Mouse (Mus musculus): ENCODE data around the gene Eddm3b. TPM values are rescaled to one million over a fixed set of nuclear protein-coding genes. Genes with fewer than 3 reads are reported as not detected.
"Not testable (repeated sequence)": the region's sequence is repeated elsewhere in the genome, so short reads cannot be mapped to it uniquely, and the experiment has no call there.

Gene Eddm3b
- polyA plus RNA-seq, 1 experiment from 2014 or later = 0.17 TPM

GRCm38 (mm10) chr14:51150206-51150831 lies 36.1 kb downstream of the Eddm3b start:
- Histone ChIP-seq H3K27ac (replicated peaks) (no peak overlapping the region), H3K36me3 (replicated peaks) (no peaks in the 10 kb centered on the region), H3K4me1 (peaks cover 3% of the 10 kb centered on the region; the same call in 1 of the 2 replicates), H3K9me3 (no peaks in the 10 kb centered on the region), H3K4me3 (no peak overlapping the region), H3K27me3 (replicated peaks; ENCODE audit: low read depth, poor library complexity, severe bottlenecking) (no peaks in the 10 kb centered on the region)
- DNase-seq (ENCODE audit: low spot score) = no peak
- WGBS = 83% methylated on average over 3 of the region's 3 CpGs

DNA sequence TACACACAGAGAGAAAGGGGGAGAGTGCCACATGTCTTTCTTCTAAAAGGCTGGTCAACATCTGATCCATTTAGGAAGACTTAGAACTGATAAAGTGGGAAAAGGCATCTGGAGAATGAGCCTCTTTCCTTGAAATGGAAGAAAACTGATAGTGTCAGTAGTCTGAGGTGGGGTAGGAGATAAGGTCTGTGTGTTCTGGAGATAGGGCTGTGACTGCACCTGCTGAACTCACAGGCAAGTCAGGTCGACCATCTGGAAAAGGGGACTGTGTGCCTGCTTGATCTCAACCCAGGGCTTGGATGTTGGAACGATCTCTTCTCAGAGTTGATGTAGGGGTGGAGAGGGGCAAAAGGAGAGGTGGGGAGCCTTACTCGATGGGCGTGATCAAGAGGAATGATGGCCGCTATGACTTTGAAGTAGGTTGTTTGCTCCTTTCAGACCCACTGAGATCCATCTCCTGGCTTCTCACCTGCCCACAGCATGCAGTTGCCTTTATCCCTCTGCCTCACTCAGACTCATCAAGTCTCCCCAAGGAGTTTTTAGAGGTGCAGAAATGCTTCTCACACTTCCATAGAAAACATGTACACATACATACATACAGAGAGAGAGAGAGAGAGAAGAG lies 38.1 kb downstream of the Eddm3b start:
- H3K4me1 ChIP-seq = no peaks in the 10 kb centered on the region
- H3K4me3 ChIP-seq = no peak overlapping the region
- no peak for DNase-seq (ENCODE audit: low spot score)
- no peaks in the 10 kb centered on the region for H3K36me3 ChIP-seq (replicated peaks)
- H3K27me3 ChIP-seq (replicated peaks; ENCODE audit: low read depth, poor library complexity, severe bottlenecking) = no peaks in the 10 kb centered on the region
- WGBS = 82% methylated on average over 5 of the region's 5 CpGs
- no peak overlapping the region for H3K27ac ChIP-seq (replicated peaks)
- no peaks in the 10 kb centered on the region for H3K9me3 ChIP-seq

GRCm38 (mm10) chr14:51156056-51156735 lies 42.0 kb downstream of the Eddm3b start:
- Histone ChIP-seq H3K27ac (replicated peaks) (no peak overlapping the region), H3K4me3 (no peak overlapping the region), H3K27me3 (replicated peaks; ENCODE audit: low read depth, poor library complexity, severe bottlenecking) (no peaks in the 10 kb centered on the region), H3K36me3 (replicated peaks) (no peaks in the 10 kb centered on the region), H3K4me1 (no peaks in the 10 kb centered on the region), H3K9me3 (no peaks in the 10 kb centered on the region)
- no peak for DNase-seq (ENCODE audit: low spot score)
- WGBS = 90% methylated on average over 5 of the region's 5 CpGs

DNA sequence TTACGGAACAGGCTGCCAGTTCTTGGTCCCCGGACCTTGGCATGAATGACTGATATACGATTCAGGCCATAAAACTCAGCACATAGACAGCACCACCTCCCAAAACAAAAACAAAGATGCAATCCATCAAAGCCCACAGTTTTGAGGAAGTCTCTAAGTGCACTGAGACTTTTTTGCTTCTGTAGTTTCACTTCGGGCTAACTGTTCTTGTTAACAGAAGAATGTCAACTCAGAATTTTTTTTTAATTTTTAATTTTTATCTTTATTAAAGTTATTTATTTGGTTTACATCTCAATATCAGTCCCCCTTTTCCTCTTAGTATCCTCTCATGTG lies 42.5 kb downstream of the Eddm3b start:
- Histone ChIP-seq H3K4me1 (no peaks in the 10 kb centered on the region), H3K36me3 (replicated peaks) (no peaks in the 10 kb centered on the region), H3K4me3 (no peak overlapping the region), H3K9me3 (no peaks in the 10 kb centered on the region), H3K27ac (replicated peaks) (no peak overlapping the region), H3K27me3 (replicated peaks; ENCODE audit: low read depth, poor library complexity, severe bottlenecking) (no peaks in the 10 kb centered on the region)
- no peak for DNase-seq (ENCODE audit: low spot score)
- WGBS = 92% methylated on average over 4 of the region's 4 CpGs

GRCm38 (mm10) chr14:51157072-51157471 lies 42.8 kb downstream of the Eddm3b start:
- WGBS = 96% methylated on average over 1 of the region's 1 CpGs
- no peak overlapping the region for H3K4me3 ChIP-seq
- no peak for DNase-seq (ENCODE audit: low spot score)

GRCm38 (mm10) chr14:51161976-51162375 lies 47.8 kb downstream of the Eddm3b start, which contains the start of gene Rnase2b:
Gene Rnase2b, plus strand, starts transcription at chr14:51162260.
- H3K4me3 ChIP-seq; H3K27me3 ChIP-seq (replicated peaks; ENCODE audit: low read depth, poor library complexity, severe bottlenecking); H3K4me1 ChIP-seq; DNase-seq (ENCODE audit: low spot score); H3K27ac ChIP-seq (replicated peaks); H3K9me3 ChIP-seq; H3K36me3 ChIP-seq (replicated peaks): not testable (repeated sequence)
- 96% methylated on average over 3 of the region's 3 CpGs for WGBS

More at GRCm38 (mm10) chr14:51157072-51157471, 42.8 kb downstream of the Eddm3b start:
- H3K27me3 ChIP-seq (replicated peaks; ENCODE audit: low read depth, poor library complexity, severe bottlenecking) = no peaks in the 10 kb centered on the region
- H3K36me3 ChIP-seq (replicated peaks) = no peaks in the 10 kb centered on the region
- no peak overlapping the region for H3K27ac ChIP-seq (replicated peaks)
- H3K9me3 ChIP-seq = no peaks in the 10 kb centered on the region
- no peaks in the 10 kb centered on the region for H3K4me1 ChIP-seq

DNA sequence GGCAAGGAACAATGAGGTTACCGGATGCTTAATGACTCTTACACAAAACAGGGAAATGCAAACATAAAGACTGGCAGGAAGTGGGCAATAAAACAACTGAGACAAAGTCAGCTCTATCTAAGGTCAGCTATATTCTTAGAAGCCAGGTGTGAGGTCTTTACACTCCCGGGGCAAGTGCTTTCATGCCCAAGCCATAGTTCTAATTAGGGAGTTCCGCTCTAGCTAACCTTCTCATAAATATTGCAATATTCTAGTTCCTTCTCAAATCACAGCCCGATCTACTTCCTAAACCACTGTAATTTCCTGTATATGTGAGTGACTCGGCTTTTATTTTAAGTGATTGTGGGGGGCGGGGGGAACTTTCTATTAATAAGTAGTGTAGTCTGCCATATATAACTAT lies 49.1 kb downstream of the Eddm3b start:
- not testable (repeated sequence) for H3K27ac ChIP-seq (replicated peaks); H3K9me3 ChIP-seq; H3K36me3 ChIP-seq (replicated peaks); H3K27me3 ChIP-seq (replicated peaks; ENCODE audit: low read depth, poor library complexity, severe bottlenecking); DNase-seq (ENCODE audit: low spot score); H3K4me1 ChIP-seq; H3K4me3 ChIP-seq
- WGBS = 92% methylated on average over 6 of the region's 6 CpGs

GRCm38 (mm10) chr14:51165435-51165834 lies 51.2 kb downstream of the Eddm3b start:
- no peak for DNase-seq (ENCODE audit: low spot score)
- Histone ChIP-seq H3K27me3 (replicated peaks; ENCODE audit: low read depth, poor library complexity, severe bottlenecking) (no peaks in the 10 kb centered on the region), H3K4me3 (no peak overlapping the region), H3K27ac (replicated peaks) (no peak overlapping the region), H3K4me1 (no peaks in the 10 kb centered on the region), H3K36me3 (replicated peaks) (no peaks in the 10 kb centered on the region), H3K9me3 (no peaks in the 10 kb centered on the region)
- WGBS = 92% methylated on average over 1 of the region's 1 CpGs

GRCm38 (mm10) chr14:51166068-51166467 lies 51.8 kb downstream of the Eddm3b start:
- H3K4me3 ChIP-seq = no peak overlapping the region
- H3K9me3 ChIP-seq = no peaks in the 10 kb centered on the region

More at GRCm38 (mm10) chr14:51166068-51166467, 51.8 kb downstream of the Eddm3b start:
- no peaks in the 10 kb centered on the region for H3K36me3 ChIP-seq (replicated peaks)
- no peaks in the 10 kb centered on the region for H3K27me3 ChIP-seq (replicated peaks; ENCODE audit: low read depth, poor library complexity, severe bottlenecking)
- H3K4me1 ChIP-seq = no peaks in the 10 kb centered on the region
- no peak for DNase-seq (ENCODE audit: low spot score)
- no peak overlapping the region for H3K27ac ChIP-seq (replicated peaks)

Other genes starting within 250 kb of the Eddm3b start
- gene Tep1, start 243.9 kb upstream of the Eddm3b start, polyA plus RNA-seq (2016; fragmentation: Nextera tagmentation; extraction: Ambion mirVana) = 4.0 and 5.5 TPM in 2 replicates
- gene Klhl33, start 216.9 kb upstream of the Eddm3b start, polyA plus RNA-seq (2016; fragmentation: Nextera tagmentation; extraction: Ambion mirVana) = 0.15 and 0.19 TPM in 2 replicates
- gene Osgep, start 189.5 kb upstream of the Eddm3b start, polyA plus RNA-seq (2016; fragmentation: Nextera tagmentation; extraction: Ambion mirVana) = 178 and 185 TPM in 2 replicates
- gene Apex1, start 189.5 kb upstream of the Eddm3b start, polyA plus RNA-seq (2016; fragmentation: Nextera tagmentation; extraction: Ambion mirVana) = 548 and 554 TPM in 2 replicates
- gene Pip4p1, start 183.6 kb upstream of the Eddm3b start, polyA plus RNA-seq (2016; fragmentation: Nextera tagmentation; extraction: Ambion mirVana) = 43.5 and 43.6 TPM in 2 replicates
- gene Pnp, start 183.3 kb upstream of the Eddm3b start, polyA plus RNA-seq (2016; fragmentation: Nextera tagmentation; extraction: Ambion mirVana) = 74.5 and 78.8 TPM in 2 replicates
- gene Gm49342, start 169.9 kb upstream of the Eddm3b start, polyA plus RNA-seq (2016; fragmentation: Nextera tagmentation; extraction: Ambion mirVana) = not detected in 2 replicates
- 0.39 and 0.84 TPM in 2 replicates for gene Pnp2, start 158.4 kb upstream of the Eddm3b start, polyA plus RNA-seq (2016; fragmentation: Nextera tagmentation; extraction: Ambion mirVana)
- not detected in 2 replicates for gene Rnase10, start 106.7 kb upstream of the Eddm3b start, polyA plus RNA-seq (2016; fragmentation: Nextera tagmentation; extraction: Ambion mirVana)
- not detected in 2 replicates for gene Rnase9, start 72.6 kb upstream of the Eddm3b start, polyA plus RNA-seq (2016; fragmentation: Nextera tagmentation; extraction: Ambion mirVana)
- not detected in 2 replicates for gene Rnase11, start 64.3 kb upstream of the Eddm3b start, polyA plus RNA-seq (2016; fragmentation: Nextera tagmentation; extraction: Ambion mirVana)
- not detected in 2 replicates for gene Rnase12, start 56.8 kb upstream of the Eddm3b start, polyA plus RNA-seq (2016; fragmentation: Nextera tagmentation; extraction: Ambion mirVana)
- not detected in 2 replicates for gene Olfr750, start 40.0 kb upstream of the Eddm3b start, polyA plus RNA-seq (2016; fragmentation: Nextera tagmentation; extraction: Ambion mirVana)
- 8.3 and 9.0 TPM in 2 replicates for gene Rnase4, start 23.3 kb upstream of the Eddm3b start, polyA plus RNA-seq (2016; fragmentation: Nextera tagmentation; extraction: Ambion mirVana)
- gene Ang, start 23.3 kb upstream of the Eddm3b start, polyA plus RNA-seq (2016; fragmentation: Nextera tagmentation; extraction: Ambion mirVana) = 2.3 and 3.5 TPM in 2 replicates
- not detected in 2 replicates for gene Rnase6, start 9.5 kb downstream of the Eddm3b start, polyA plus RNA-seq (2016; fragmentation: Nextera tagmentation; extraction: Ambion mirVana)
- gene Rnase1, start 32.4 kb downstream of the Eddm3b start, polyA plus RNA-seq (2016; fragmentation: Nextera tagmentation; extraction: Ambion mirVana) = 0.15 TPM in 1 of 2 replicates, not detected in the other
- not detected in 2 replicates for gene Rnase2b, start 47.8 kb downstream of the Eddm3b start, polyA plus RNA-seq (2016; fragmentation: Nextera tagmentation; extraction: Ambion mirVana)
- not detected in 2 replicates for gene Ang2, start 84.7 kb downstream of the Eddm3b start, polyA plus RNA-seq (2016; fragmentation: Nextera tagmentation; extraction: Ambion mirVana)
- gene Ear14, start 89.0 kb downstream of the Eddm3b start, polyA plus RNA-seq (2016; fragmentation: Nextera tagmentation; extraction: Ambion mirVana) = not detected in 2 replicates
- not detected in 2 replicates for gene Rnase2a, start 141.7 kb downstream of the Eddm3b start, polyA plus RNA-seq (2016; fragmentation: Nextera tagmentation; extraction: Ambion mirVana)
- not detected in 2 replicates for gene Gm7247, start 247.3 kb downstream of the Eddm3b start, polyA plus RNA-seq (2016; fragmentation: Nextera tagmentation; extraction: Ambion mirVana)

All from embryonic facial prominence, embryonic 10.5 days (tissue).